Mouse (Mus musculus) embryonic facial prominence, embryonic 10.5 days (tissue): ENCODE results near the gene Prkce. TPM values are rescaled to one million over a fixed set of nuclear protein-coding genes. Genes with fewer than 3 reads are reported as not detected.

Source experiments
- DNase-seq: peaks from one replicate; pipeline ENCODE4 v3.0.0-alpha.2; 2017; ENCODE audit warnings: low spot score
- H3K27ac ChIP-seq: fragments of 300-500 bp; sonication (generic); replicated peaks from 2 replicates; pipeline ENCODE4 v1.5.1; 2016; ENCODE audit warnings: mild to moderate bottlenecking
- H3K27me3 ChIP-seq: fragments of 300-500 bp; sonication (generic); replicated peaks from 2 replicates; pipeline ENCODE4 v1.6.1; 2016; ENCODE audit warnings: low read depth, mild to moderate bottlenecking; ENCODE audit not compliant: poor library complexity, severe bottlenecking
- H3K36me3 ChIP-seq: fragments of 300-500 bp; sonication (generic); replicated peaks from 2 replicates; pipeline ENCODE4 v1.6.1; 2016; ENCODE audit warnings: mild to moderate bottlenecking, moderate library complexity
- H3K4me1 ChIP-seq: fragments of 300-500 bp; sonication (generic); 2 replicates; pipeline ENCODE4 v1.6.1; 2016
- H3K4me3 ChIP-seq: fragments of 300-500 bp; sonication (generic); 2 replicates; pipeline ENCODE4 v1.5.1; 2016; ENCODE audit warnings: mild to moderate bottlenecking, moderate library complexity
- H3K9me3 ChIP-seq: fragments of 300-500 bp; sonication (generic); 2 replicates; pipeline ENCODE4 v1.6.1; 2016; ENCODE audit warnings: mild to moderate bottlenecking
- WGBS: fragments of 180-500 bp; shearing (Covaris S2); methylation state at CpG from one replicate; pipeline ENCODE4 v1.1.7; 2016; 5-methylcytosine and 5-hydroxymethylcytosine counted together
- polyA plus RNA-seq: library from polyadenylated mRNA; unstranded; fragments of >200 nt; fragmentation: Nextera tagmentation; extraction: Ambion mirVana; gene quantifications from 2 replicates; pipeline ENCODE4 v1.2.1, GENCODE M21; 2016

Gene Prkce
- polyA plus RNA-seq, 1 experiment from 2014 or later, result 4.2 TPM

DNA sequence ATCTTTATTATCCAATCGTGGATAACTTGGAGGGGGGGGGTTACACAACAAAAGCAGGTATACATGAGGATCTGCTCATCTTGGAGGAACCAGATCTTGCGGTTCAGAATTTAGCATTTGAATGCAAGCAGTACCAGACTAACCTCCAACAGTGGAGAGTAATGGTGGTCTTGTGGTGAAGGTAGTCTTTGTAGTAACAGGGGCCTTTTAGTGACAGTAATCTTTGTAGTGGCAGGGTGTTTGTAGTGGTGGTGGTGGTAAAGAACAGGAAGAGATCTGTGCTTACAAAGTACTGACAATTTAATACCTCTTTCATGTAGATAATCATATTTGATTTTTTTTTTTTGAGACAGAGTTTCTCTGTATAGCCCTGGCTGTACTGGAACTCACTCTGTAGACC, 267.2 kb downstream of the Prkce start:
- Histone ChIP-seq H3K9me3 (no peaks in the 10 kb centered on the region), H3K4me3 (no peak overlapping the region), H3K4me1 (no peaks in the 10 kb centered on the region), H3K27me3 (no peaks in the 10 kb centered on the region), H3K27ac (no peak overlapping the region), H3K36me3 (no peaks in the 10 kb centered on the region)
- no peak for DNase-seq
- WGBS, result 67% methylated on average over 2 of the region's 2 CpGs

DNA sequence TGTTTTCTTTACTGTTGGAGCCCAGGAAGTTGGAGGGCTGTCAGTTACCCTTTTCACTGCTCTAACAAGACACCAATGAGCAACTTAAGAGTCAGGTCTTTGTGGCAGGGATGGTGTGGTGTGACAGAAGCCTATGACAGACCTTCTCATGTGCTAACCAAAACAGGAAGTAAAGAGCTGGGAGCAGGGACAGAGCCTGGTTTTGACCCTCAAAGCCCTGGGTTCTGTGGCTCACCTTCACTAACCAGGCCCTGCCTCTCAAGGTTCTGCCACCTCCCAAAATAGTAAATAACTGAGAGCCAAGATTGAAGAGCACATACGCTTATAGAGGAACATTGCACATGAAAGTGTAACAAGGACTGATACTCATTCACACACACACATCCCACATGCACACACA, 268.0 kb downstream of the Prkce start:
- WGBS, result 94% methylated on average over 1 of the region's 1 CpGs
- DNase-seq, result no peak
- Histone ChIP-seq H3K27ac (no peak overlapping the region), H3K4me3 (no peak overlapping the region), H3K36me3 (no peaks in the 10 kb centered on the region), H3K27me3 (no peaks in the 10 kb centered on the region), H3K9me3 (no peaks in the 10 kb centered on the region), H3K4me1 (no peaks in the 10 kb centered on the region)

DNA sequence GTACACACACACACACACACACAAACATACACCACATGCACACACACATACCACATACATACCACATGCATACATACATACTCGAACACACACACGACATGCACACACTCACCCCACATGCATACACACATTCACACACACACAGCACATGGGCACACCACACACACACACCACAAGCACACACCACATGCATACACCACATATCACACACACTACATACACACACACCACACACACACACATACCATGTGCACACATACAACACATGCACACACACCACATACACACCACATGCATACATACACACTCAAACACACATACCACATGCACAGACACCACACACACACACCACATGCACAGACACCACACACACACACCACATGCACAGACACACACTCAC, 268.4 kb downstream of the Prkce start:
- WGBS, result 94% methylated on average over 2 of the region's 2 CpGs
- no peaks in the 10 kb centered on the region for H3K9me3 ChIP-seq
- no peak for DNase-seq
- no peak overlapping the region for H3K27ac ChIP-seq
- H3K4me3 ChIP-seq, result no peak overlapping the region
- no peaks in the 10 kb centered on the region for H3K27me3 ChIP-seq
- no peaks in the 10 kb centered on the region for H3K4me1 ChIP-seq
- H3K36me3 ChIP-seq, result no peaks in the 10 kb centered on the region

DNA sequence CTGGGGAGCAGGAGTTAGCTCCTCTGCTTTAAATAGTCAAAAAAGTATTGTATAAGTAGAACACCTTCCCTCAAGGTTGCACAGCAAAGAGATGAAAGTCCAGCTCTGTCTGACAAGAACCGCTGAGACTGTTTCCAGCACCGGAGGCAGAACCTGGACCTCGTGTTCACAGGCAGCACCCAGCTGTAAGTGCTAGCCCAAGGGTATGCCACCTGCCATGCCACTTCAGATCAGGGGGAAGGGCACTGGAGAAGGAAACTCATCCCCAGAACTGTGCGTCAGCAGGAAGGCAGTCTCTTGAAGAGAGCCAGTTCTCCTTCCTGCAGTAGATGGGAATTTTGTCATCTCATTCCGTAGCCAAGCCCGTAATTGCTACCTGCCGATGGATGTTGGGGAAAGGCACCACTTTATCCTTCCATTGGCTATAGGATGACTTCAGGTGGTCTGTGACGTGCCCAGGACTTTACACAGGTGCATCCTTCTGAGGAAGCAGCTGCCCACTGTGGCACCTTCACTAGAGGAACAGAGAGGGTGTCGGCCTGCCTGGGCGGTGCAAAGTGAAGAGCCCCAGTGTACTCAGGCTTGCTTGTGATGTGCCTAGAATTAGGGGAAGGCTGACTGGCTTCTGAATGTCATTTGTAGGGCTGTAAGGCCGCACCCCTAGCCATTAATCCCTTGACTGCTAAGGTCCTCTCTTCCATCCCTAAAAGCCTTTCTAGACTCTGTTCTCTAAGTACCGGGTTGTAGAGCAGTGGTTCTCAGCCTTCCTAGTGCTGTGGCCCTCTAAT, 269.2 kb downstream of the Prkce start:
- Histone ChIP-seq H3K4me1 (no peaks in the 10 kb centered on the region), H3K36me3 (no peaks in the 10 kb centered on the region), H3K9me3 (no peaks in the 10 kb centered on the region), H3K4me3 (no peak overlapping the region), H3K27ac (no peak overlapping the region), H3K27me3 (no peaks in the 10 kb centered on the region)
- DNase-seq, result no peak
- WGBS, result 89% methylated on average over 12 of the region's 12 CpGs

DNA sequence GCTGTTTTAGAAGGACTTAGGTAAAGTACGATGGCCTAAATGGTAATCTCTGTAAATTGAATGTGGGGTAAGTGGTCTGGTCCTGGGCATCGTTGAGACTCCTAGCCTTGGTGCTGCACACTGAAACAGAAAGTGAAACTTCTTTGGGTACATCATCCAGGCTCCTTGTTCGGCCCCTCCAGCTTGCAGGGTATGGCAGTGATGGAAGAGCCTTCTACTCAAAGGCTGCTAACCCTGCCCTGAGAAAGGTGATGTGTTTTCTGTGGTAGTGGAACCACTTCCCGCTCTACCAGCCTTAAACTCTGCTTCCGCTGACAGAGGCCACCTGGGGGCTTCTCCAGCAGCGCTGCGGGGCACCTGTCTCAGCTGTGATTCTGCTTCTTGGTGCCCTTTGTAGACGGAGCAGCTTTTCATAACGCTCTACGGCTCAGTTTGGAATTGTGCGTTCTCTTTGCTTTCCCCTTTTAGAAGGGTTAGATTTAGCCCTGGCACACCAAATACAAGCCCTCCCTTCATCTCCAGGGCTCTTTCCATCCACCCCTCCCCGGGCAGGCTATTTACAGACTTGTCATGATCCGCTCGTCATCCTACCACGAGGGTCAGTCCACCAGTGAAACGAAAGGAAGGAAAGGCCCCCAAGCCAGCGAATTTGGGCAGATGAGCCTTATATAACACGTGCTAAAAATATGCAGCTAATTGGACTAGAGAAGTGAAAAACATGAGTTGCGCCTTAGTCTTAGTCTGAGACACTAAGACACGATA, 270.1 kb downstream of the Prkce start:
- H3K27ac ChIP-seq, result no peak overlapping the region
- H3K9me3 ChIP-seq, result no peaks in the 10 kb centered on the region
- H3K36me3 ChIP-seq, result no peaks in the 10 kb centered on the region
- H3K27me3 ChIP-seq, result no peaks in the 10 kb centered on the region
- H3K4me3 ChIP-seq, result no peak overlapping the region
- WGBS, result 87% methylated on average over 20 of the region's 20 CpGs
- H3K4me1 ChIP-seq, result no peaks in the 10 kb centered on the region
- no peak for DNase-seq

DNA sequence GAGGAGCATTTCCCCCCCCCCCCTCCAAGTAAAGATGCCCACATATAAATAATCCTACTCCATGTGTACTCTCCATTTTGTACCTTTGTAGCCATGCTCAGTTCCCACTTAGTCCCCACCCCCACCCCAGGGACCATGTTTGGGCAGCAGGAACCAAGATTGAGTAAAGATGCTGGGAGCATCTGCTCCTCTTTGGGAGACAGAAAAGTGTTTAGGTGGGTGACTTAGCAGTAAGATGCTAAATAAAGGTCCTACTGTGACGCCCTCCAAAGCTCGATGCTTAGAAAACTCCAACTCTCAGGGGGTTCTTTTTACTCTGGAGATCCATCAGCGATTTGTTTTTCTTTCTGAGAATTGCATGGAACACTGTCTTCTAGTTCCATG, 270.7 kb downstream of the Prkce start:
- H3K27ac ChIP-seq, result no peak overlapping the region
- no peaks in the 10 kb centered on the region for H3K27me3 ChIP-seq
- no peaks in the 10 kb centered on the region for H3K36me3 ChIP-seq
- no peaks in the 10 kb centered on the region for H3K4me1 ChIP-seq
- H3K4me3 ChIP-seq, result no peak overlapping the region
- H3K9me3 ChIP-seq, result no peaks in the 10 kb centered on the region
- no peak for DNase-seq
- WGBS, result 81% methylated on average over 3 of the region's 3 CpGs

DNA sequence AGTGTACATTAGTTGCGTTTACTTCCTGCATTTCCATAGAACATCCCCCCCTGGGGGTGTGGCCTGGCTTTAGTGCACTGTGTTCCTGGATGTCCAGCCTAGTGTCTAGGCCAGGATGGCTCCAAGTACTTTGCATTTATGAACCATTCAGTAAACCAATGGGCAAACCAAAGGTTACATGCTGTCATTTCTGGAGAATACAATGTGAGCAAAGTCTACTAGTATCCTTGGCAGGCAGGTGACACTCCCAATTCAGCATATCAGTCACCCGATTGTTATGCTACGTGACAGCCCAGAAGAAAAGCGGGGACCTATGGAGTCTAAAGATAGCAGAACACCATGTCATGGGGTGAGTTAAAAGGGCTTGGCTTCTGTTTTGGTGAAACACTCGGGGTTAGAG, 271.2 kb downstream of the Prkce start:
- Histone ChIP-seq H3K36me3 (no peaks in the 10 kb centered on the region), H3K27me3 (no peaks in the 10 kb centered on the region), H3K4me3 (no peak overlapping the region), H3K4me1 (no peaks in the 10 kb centered on the region), H3K27ac (no peak overlapping the region), H3K9me3 (no peaks in the 10 kb centered on the region)
- 87% methylated on average over 5 of the region's 5 CpGs for WGBS
- no peak for DNase-seq

DNA sequence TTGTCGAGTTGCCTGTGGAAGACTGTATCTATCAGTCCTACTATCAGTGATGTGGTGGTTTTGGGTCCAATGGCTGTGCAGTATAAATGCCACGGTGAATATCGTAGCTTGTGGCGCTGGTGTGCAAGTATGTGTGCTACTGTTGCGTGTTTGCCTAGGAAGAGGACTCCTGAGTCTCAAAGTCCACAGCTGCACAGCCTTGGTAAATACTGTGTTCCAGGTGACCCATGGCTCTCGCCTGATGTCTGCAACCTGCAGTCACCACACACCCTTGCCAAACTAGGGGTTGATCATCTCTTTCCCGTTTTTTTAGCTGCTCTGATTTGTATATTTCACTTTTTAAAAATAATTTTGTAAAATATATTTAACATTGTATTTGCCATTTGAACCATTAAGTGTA, 273.5 kb downstream of the Prkce start:
- H3K4me1 ChIP-seq, result peaks cover 13% of the 10 kb centered on the region
- no peak overlapping the region for H3K27ac ChIP-seq
- no peak for DNase-seq
- no peaks in the 10 kb centered on the region for H3K36me3 ChIP-seq
- WGBS, result 92% methylated on average over 7 of the region's 7 CpGs
- H3K4me3 ChIP-seq, result no peak overlapping the region
- no peaks in the 10 kb centered on the region for H3K9me3 ChIP-seq
- no peaks in the 10 kb centered on the region for H3K27me3 ChIP-seq

DNA sequence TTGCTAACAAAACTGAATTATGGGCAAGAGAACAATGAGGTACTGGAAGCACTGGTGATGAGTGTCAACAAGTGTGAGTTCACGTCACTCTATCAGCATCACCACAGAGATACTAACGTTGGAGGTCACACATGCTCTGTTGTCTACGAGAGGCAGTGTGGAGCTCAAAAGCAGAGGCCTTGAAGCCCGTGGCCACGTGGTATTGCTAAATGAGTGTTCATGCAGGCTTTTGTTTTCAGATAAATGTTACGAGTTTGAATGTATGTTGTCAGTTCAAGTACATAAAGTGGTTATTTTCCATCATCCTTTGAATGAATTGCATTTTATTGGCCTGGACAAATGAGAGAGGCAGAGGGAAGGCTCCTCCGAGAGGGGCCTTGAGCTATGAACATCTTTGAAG, 276.3 kb downstream of the Prkce start:
- 80% methylated on average over 7 of the region's 7 CpGs for WGBS

DNA sequence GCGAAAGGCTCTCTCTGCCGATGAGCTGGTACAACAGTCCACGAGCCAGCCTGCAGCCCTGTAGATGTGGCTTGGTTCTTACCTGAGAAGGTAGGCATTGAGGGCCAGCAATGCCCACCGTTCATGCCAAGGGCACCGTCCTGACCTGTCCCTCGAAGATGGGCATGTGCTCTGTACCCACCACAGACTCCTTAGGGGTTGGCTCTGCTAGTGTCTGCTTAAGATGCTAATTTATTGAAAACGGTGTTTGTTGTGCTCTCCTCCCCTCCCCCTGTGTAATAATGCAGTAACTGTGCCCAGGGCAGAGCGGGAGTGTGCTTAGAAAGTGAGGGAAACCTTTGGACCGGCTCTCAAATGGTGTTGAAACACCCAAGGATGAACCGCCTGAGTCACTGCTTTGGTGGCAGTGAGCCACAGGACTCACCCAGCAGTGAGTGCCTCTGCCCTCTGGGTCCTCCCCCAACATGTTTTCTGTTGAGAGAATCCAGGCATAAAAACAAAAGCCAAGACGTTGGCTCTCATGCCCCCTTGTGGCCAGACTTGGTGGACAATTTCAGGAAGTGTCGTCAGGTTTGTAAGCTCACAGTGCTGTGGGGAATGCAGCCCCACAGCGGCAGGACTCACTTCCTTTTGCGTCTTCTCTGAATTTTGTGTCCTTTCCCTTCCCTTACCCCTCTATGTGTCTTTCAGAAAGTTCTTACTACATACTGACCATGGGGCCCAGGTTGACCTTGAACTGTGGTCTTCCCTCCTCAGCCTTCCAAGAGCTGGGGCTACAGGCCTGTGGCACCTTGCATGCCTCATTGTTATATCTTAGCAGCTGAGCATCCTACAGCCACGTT, 277.2 kb downstream of the Prkce start:
- peak; percentile 88 for DNase-seq
- Histone ChIP-seq H3K27ac (peak overlapping the region; percentile 69), H3K27me3 (no peaks in the 10 kb centered on the region), H3K4me1 (peaks cover 16% of the 10 kb centered on the region), H3K36me3 (no peaks in the 10 kb centered on the region), H3K9me3 (no peaks in the 10 kb centered on the region), H3K4me3 (0 out of 2 replicates have a peak overlapping the region, but pooled peaks have one; percentile 11)
- WGBS, result 38% methylated on average over 15 of the region's 15 CpGs

More for the DNA sequence above, 276.3 kb downstream of the Prkce start:
- Histone ChIP-seq H3K9me3 (no peaks in the 10 kb centered on the region), H3K27ac (no peak overlapping the region), H3K36me3 (no peaks in the 10 kb centered on the region), H3K4me1 (peaks cover 16% of the 10 kb centered on the region), H3K4me3 (no peak overlapping the region), H3K27me3 (no peaks in the 10 kb centered on the region)
- no peak for DNase-seq

DNA sequence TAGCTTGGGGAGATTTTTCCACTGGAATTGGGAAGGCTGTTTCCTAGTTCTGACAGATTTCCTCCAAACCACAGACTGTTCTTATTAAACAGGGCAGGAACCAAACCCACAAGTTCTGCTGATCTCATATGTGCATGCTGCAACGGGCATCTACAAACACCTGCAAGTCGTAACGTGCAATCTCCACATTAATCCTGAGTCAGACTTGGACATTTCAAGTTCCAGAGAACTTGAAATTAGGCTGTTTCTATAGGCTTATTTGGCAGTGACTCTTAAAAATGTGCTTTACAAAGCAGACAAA, 277.8 kb downstream of the Prkce start:
- H3K27me3 ChIP-seq, result no peaks in the 10 kb centered on the region
- 0 out of 2 replicates have a peak overlapping the region, but pooled peaks have one; percentile 69 for H3K27ac ChIP-seq
- H3K36me3 ChIP-seq, result no peaks in the 10 kb centered on the region
- 79% methylated on average over 3 of the region's 3 CpGs for WGBS
- H3K4me3 ChIP-seq, result no peak overlapping the region
- H3K4me1 ChIP-seq, result peaks cover 16% of the 10 kb centered on the region
- no peak for DNase-seq
- H3K9me3 ChIP-seq, result no peaks in the 10 kb centered on the region

DNA sequence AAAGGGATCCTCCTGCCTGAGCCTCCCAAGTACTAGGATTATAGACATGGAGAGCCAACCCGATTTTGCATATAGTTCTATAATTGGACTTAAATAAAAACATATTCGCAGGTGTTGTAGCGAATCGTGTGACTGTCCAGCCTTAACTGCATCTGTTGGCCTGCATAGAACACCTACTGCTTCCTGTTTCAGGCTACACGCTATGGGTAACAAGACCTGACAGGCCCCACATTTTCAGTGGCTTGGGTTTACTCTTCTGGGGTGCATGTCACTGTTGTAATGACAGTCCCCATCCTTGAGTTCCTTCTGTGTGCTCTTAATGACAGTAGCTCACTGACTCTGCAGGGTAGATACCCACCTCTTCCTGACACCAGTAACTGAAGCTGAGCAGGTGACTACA, 278.3 kb downstream of the Prkce start:
- Histone ChIP-seq H3K36me3 (no peaks in the 10 kb centered on the region), H3K4me3 (no peak overlapping the region), H3K27ac (no peak overlapping the region), H3K27me3 (no peaks in the 10 kb centered on the region), H3K4me1 (peaks cover 16% of the 10 kb centered on the region), H3K9me3 (no peaks in the 10 kb centered on the region)
- no peak for DNase-seq
- 88% methylated on average over 5 of the region's 5 CpGs for WGBS
